Mouse (Mus musculus): Measurements from ENCODE around the gene Stambp.
"Not testable (repeated sequence)": the region's sequence is repeated elsewhere in the genome, so short reads cannot be mapped to it uniquely, and the experiment has no call there.

The Stambp gene

DNA sequence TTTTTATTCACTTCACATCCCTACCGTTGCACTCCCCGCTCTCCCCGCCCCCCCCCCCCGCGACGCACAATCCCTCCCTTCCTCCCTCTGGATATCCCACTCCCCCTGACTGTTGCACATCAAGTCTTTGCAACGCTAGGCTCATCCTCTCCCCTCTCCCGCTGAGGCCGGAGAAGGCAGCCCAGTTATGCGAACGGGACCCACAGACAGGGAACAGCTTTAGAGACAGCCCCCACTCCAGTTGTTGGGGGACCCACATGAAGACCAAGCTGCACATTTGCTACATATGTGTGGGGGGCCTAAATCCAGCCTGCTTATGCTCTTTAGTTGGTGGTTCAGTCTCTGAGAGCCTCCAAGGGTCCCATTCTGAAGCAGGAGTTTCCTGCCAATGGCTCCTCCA is at the start of gene Stambp:
TSS of gene Stambp (minus strand) at position 59 of the 400 bp plus-strand sequence.
- no peak for DNase-seq (ENCODE audit: extremely low read depth, low read depth, low spot score)

- no peak for DNase-seq (ENCODE audit: extremely low read depth, low read depth, low spot score)
These were observed 47.4 kb upstream of the Stambp start for GRCm38 (mm10) chr6:83619955-83620354.

GRCm38 (mm10) chr6:83617581-83618335 is 45.2 kb upstream of the Stambp start:
- DNase-seq (ENCODE audit: extremely low read depth, low read depth, low spot score): no peak

- DNase-seq (ENCODE audit: extremely low read depth, low read depth, low spot score): no peak
These were observed 44.0 kb upstream of the Stambp start for GRCm38 (mm10) chr6:83616512-83616911.

GRCm38 (mm10) chr6:83614469-83614868 is 41.9 kb upstream of the Stambp start:
- no peak for DNase-seq (ENCODE audit: extremely low read depth, low read depth, low spot score)

GRCm38 (mm10) chr6:83612976-83613375 is 40.4 kb upstream of the Stambp start:
- DNase-seq (ENCODE audit: extremely low read depth, low read depth, low spot score): no peak

GRCm38 (mm10) chr6:83599636-83600174 is 27.2 kb upstream of the Stambp start:
- DNase-seq (ENCODE audit: extremely low read depth, low read depth, low spot score): no peak

GRCm38 (mm10) chr6:83599060-83599550 is 26.6 kb upstream of the Stambp start:
- no peak for DNase-seq (ENCODE audit: extremely low read depth, low read depth, low spot score)

DNA sequence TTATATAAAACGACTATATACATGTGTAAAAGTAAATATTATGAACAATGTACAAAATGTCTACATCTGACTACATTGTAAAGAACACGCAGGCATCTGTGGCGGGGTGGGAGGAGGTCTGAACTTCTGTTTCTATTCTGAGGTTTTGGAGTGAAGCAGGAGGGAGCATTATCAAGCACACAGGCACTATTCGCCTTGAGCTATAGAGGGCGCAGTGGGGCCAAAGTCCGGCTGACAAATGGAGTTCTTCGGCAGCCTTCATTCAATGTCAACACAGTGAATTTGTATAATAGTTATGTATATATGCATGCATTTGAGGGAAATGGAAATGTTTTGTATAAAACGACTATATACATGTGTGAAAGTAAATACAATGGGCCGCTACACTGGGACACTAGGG is 26.1 kb upstream of the Stambp start:
- DNase-seq (ENCODE audit: extremely low read depth, low read depth, low spot score): no peak

DNA sequence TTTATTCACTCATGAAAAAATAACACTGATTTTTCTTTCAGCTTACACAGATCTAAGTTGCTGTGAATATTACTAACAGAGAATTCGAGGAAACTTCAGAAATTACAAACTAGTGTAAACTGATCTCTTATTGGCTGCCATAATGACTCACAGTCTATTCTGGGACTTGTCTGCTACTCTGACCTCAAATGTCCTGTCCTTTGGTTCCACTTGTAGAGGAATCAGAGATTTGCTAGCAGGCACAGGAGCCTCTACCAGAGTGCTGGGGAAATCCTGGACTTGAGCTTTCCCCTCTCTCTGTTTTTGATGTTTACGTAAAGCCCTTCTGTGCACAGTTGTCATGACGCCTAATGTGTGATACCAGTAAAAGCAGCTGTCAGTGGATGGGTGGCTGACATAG is 25.5 kb upstream of the Stambp start:
- DNase-seq (ENCODE audit: extremely low read depth, low read depth, low spot score): no peak

DNA sequence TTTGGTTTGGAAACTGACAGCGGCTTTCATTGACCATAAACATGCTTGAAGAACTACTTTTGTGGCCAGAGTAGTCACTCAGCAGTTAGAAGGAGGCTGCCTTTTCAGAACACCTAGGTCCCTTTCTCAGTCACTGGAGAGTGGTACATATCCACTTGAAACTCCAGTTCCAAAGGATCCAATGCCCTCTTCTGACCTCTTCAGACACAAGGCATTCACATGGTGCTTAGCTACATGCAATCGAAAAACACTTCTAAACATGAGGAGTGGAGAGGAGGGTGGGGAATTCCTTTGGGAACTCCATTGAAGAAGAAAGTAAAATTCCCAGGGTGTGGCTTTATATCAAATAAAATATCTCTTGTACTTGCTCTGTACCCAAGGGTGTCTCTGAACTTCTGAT is 22.5 kb upstream of the Stambp start:
- no peak for DNase-seq (ENCODE audit: extremely low read depth, low read depth, low spot score)

GRCm38 (mm10) chr6:83593896-83594295 is 21.4 kb upstream of the Stambp start:
- DNase-seq (ENCODE audit: extremely low read depth, low read depth, low spot score): no peak

DNA sequence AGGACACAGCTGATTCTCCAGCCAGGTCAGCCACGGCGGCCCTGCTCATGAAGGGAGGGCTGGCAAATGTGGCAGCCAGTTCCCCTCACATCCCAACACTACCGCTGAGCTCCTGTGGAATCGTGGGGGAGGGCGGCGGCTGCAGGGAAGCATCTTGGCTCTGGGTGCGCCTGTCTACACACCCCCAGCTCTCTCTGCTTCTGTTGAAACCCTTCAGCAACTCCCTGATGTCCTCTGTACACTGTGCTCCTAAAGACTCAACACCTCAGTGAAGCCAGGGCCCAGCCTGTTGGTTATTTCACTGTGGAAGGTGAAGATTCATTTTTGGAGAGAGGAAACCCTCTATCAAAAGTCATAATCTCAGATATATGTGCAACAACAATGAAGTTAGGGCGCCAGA is 19.5 kb upstream of the Stambp start:
- no peak for DNase-seq (ENCODE audit: extremely low read depth, low read depth, low spot score)

DNA sequence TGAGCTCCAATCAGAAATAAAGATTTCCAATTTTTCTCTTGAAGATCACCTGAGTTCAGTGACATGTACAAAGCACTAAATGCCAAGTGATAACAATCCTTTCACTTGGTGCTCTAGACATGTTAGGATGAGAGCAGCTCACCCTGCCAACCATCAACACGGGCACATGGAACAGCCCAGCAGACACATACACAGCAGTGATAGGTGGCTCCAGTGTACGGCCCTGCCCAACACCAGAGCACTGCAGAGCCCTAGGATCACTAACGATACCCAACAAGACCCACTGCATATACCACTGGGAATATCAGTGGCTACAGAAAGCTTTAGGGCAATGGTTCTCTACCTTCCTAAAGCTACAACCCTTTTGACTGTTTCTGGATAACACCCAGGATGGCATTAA is 17.8 kb upstream of the Stambp start:
- DNase-seq (ENCODE audit: extremely low read depth, low read depth, low spot score): no peak

- DNase-seq (ENCODE audit: extremely low read depth, low read depth, low spot score): not testable (repeated sequence)
These were observed 14.7 kb upstream of the Stambp start for GRCm38 (mm10) chr6:83587191-83587590.

DNA sequence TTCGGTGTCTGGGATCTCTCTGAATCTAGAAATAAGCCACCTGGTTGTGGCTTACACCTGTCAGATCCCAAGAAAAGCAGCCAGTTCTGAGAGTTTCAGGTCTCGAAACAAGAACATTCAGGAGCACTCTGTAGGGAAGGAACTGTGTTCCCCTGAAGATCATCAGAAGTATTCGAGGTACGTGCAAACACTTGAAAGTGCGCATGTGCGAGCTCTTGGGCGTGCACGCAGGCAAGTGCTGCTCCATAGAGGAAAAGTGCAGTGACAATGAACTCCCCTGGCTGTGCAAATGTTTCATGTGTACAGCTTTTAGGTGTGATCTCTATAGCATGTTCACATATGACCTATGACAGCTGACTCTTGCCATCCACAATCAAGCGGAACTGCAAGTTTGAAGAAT is 12.8 kb upstream of the Stambp start:
- DNase-seq (ENCODE audit: extremely low read depth, low read depth, low spot score): not testable (repeated sequence)

- no peak for DNase-seq (ENCODE audit: extremely low read depth, low read depth, low spot score)
These were observed 11.1 kb upstream of the Stambp start for GRCm38 (mm10) chr6:83583591-83583990.

- no peak for DNase-seq (ENCODE audit: extremely low read depth, low read depth, low spot score)
These were observed 10.4 kb upstream of the Stambp start for GRCm38 (mm10) chr6:83582938-83583270.

DNA sequence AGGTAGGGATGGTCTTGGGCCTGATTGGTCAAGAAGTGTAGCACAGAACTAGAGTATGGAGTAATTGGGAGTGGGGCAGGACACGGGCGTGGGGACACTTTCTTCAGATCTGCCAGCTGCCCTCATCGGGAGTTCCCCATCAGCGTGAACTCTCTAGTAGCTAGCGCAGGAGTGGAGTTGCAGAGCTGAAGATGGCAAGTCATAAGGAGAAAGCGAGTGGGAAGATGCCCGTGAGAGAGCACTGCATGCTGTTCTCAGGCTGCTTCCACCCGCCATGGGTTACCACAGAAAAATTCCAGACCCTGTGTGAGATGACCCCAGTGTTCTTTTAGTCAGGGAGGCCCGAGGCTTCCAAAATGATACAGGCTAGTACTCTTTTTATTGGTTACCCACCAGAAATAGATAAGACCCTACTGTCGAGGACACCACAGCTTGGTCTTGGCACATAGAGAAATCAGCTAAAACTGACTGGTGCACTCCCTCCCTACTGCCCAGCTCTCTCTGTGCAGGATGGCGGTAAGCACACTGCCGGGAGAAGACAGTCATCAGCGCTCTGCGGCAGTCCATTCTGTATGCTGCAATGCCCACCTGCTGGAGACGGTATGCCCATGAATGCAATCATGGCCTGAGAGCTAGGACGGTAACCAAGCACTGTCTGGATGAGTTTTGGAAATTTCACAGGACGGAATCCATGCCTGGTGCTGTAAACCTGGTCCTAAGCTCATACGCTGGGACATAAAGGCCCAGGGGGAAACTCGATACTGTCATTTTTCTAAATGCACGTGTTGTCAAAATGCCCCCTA is 9.8 kb upstream of the Stambp start:
- no peak for DNase-seq (ENCODE audit: extremely low read depth, low read depth, low spot score)

- DNase-seq (ENCODE audit: extremely low read depth, low read depth, low spot score): peak; percentile 49
These were observed 5.0 kb upstream of the Stambp start for GRCm38 (mm10) chr6:83577534-83577933.

GRCm38 (mm10) chr6:83575609-83576008 is 3.1 kb upstream of the Stambp start:
- DNase-seq (ENCODE audit: extremely low read depth, low read depth, low spot score): no peak

Measured in fat pad, adult 2 months (tissue).